Mouse (Mus musculus) thymus, postnatal 0 days (tissue): Measurements from ENCODE around the gene Vmn1r77. TPM values are rescaled to one million over a fixed set of nuclear protein-coding genes. Genes with fewer than 3 reads are reported as not detected.
"Not testable (repeated sequence)": the region's sequence is repeated elsewhere in the genome, so short reads cannot be mapped to it uniquely, and the experiment has no call there.

ENCODE experiments used
- DNase-seq: peaks from one replicate; pipeline ENCODE4 v3.0.0-alpha.2; 2015; ENCODE audit warnings: low spot score
- polyA plus RNA-seq: library from polyadenylated mRNA; unstranded; fragments of >200 nt; fragmentation: Nextera tagmentation; extraction: Ambion mirVana; gene quantifications from 2 replicates; pipeline ENCODE4 v1.2.1, GENCODE M21; 2015

The Vmn1r77 gene
- not detected in 2 replicates for polyA plus RNA-seq

- DNase-seq: not testable (repeated sequence)
Observed at GRCm38 (mm10) chr7:12036452-12036851, at the start of gene Vmn1r77. Gene Vmn1r77 (plus strand): TSS chr7:12036752.

- DNase-seq: not testable (repeated sequence)
Observed at GRCm38 (mm10) chr7:12011491-12011890, 25.1 kb upstream of the Vmn1r77 start.

GRCm38 (mm10) chr7:12012392-12012791, 24.2 kb upstream of the Vmn1r77 start:
- not testable (repeated sequence) for DNase-seq

- no peak for DNase-seq
Observed at GRCm38 (mm10) chr7:12013106-12013505, 23.4 kb upstream of the Vmn1r77 start.

- DNase-seq: not testable (repeated sequence)
Observed at GRCm38 (mm10) chr7:12017829-12018228, 18.7 kb upstream of the Vmn1r77 start.

GRCm38 (mm10) chr7:12040664-12041063, 4.1 kb downstream of the Vmn1r77 start:
- DNase-seq: no peak

Other genes with a start within 250 kb of the Vmn1r77 start
- gene Vmn1r74, start 202.8 kb upstream of the Vmn1r77 start, polyA plus RNA-seq: not detected in 2 replicates
- not detected in 2 replicates for gene Vmn1r75, start 162.1 kb upstream of the Vmn1r77 start, polyA plus RNA-seq
- not detected in 2 replicates for gene Vmn1r76, start 98.5 kb upstream of the Vmn1r77 start, polyA plus RNA-seq
- gene Vmn1r78, start 113.5 kb downstream of the Vmn1r77 start, polyA plus RNA-seq: not detected in 2 replicates
- gene Vmn1r79, start 134.5 kb downstream of the Vmn1r77 start, polyA plus RNA-seq: not detected in 2 replicates
- gene Vmn1r80, start 152.5 kb downstream of the Vmn1r77 start, polyA plus RNA-seq: not detected in 2 replicates
- not detected in 2 replicates for gene Vmn1r81, start 231.5 kb downstream of the Vmn1r77 start, polyA plus RNA-seq